Mouse (Mus musculus): ENCODE data around the gene She.

The She gene

GRCm38 (mm10) chr3:89817056-89817455 lies 14.1 kb upstream of the She start:
- DNase-seq (ENCODE audit: low read depth in 2 of 2, low spot score in 2 of 2): peak; percentile 43 to 64

- DNase-seq (ENCODE audit: low read depth in 2 of 2, low spot score in 2 of 2): no peak
Measured at GRCm38 (mm10) chr3:89818605-89819004, 12.6 kb upstream of the She start.

GRCm38 (mm10) chr3:89819897-89820296 lies 11.3 kb upstream of the She start:
- DNase-seq (ENCODE audit: low read depth in 2 of 2, low spot score in 2 of 2): peak in 1 of 2 experiments; percentile 32

GRCm38 (mm10) chr3:89820311-89821095 lies 10.7 kb upstream of the She start:
- DNase-seq (ENCODE audit: low read depth in 2 of 2, low spot score in 2 of 2): no peak

- peak in 1 of 2 experiments; percentile 11 for DNase-seq (ENCODE audit: low read depth in 2 of 2, low spot score in 2 of 2)
Measured at GRCm38 (mm10) chr3:89821096-89821513, 10.1 kb upstream of the She start.

GRCm38 (mm10) chr3:89821548-89822480 lies 9.4 kb upstream of the She start:
- DNase-seq (ENCODE audit: low read depth in 2 of 2, low spot score in 2 of 2): no peak

GRCm38 (mm10) chr3:89823594-89823993 lies 7.6 kb upstream of the She start:
- no peak for DNase-seq (ENCODE audit: low read depth in 2 of 2, low spot score in 2 of 2)

GRCm38 (mm10) chr3:89826295-89826694 lies 4.9 kb upstream of the She start:
- DNase-seq (ENCODE audit: low read depth in 2 of 2, low spot score in 2 of 2): no peak

- DNase-seq (ENCODE audit: low read depth in 2 of 2, low spot score in 2 of 2): no peak
Measured at GRCm38 (mm10) chr3:89835362-89835761, 4.2 kb downstream of the She start.

- DNase-seq (ENCODE audit: low read depth in 2 of 2, low spot score in 2 of 2): peak; percentile 44 to 66
Measured at GRCm38 (mm10) chr3:89842258-89842657, 11.1 kb downstream of the She start.

GRCm38 (mm10) chr3:89843148-89843547 lies 12.0 kb downstream of the She start:
- peak in 1 of 2 experiments; percentile 23 for DNase-seq (ENCODE audit: low read depth in 2 of 2, low spot score in 2 of 2)

- DNase-seq (ENCODE audit: low read depth in 2 of 2, low spot score in 2 of 2): no peak
Measured at GRCm38 (mm10) chr3:89845814-89846213, 14.6 kb downstream of the She start.

- no peak for DNase-seq (ENCODE audit: low read depth in 2 of 2, low spot score in 2 of 2)
Measured at GRCm38 (mm10) chr3:89847126-89847525, 16.0 kb downstream of the She start.

GRCm38 (mm10) chr3:89847596-89847995 lies 16.4 kb downstream of the She start:
- no peak for DNase-seq (ENCODE audit: low read depth in 2 of 2, low spot score in 2 of 2)

GRCm38 (mm10) chr3:89848083-89848482 lies 16.9 kb downstream of the She start:
- no peak for DNase-seq (ENCODE audit: low read depth in 2 of 2, low spot score in 2 of 2)

GRCm38 (mm10) chr3:89853752-89854151 lies 22.6 kb downstream of the She start:
- no peak for DNase-seq (ENCODE audit: low read depth in 2 of 2, low spot score in 2 of 2)

GRCm38 (mm10) chr3:89857353-89857752 lies 26.2 kb downstream of the She start:
- DNase-seq (ENCODE audit: low read depth in 2 of 2, low spot score in 2 of 2): no peak

- DNase-seq (ENCODE audit: low read depth in 2 of 2, low spot score in 2 of 2): no peak
Measured at GRCm38 (mm10) chr3:89858123-89858522, 27.0 kb downstream of the She start.

GRCm38 (mm10) chr3:89858888-89859287 lies 27.7 kb downstream of the She start:
- DNase-seq (ENCODE audit: low read depth in 2 of 2, low spot score in 2 of 2): no peak

- DNase-seq (ENCODE audit: low read depth in 2 of 2, low spot score in 2 of 2): no peak
Measured at GRCm38 (mm10) chr3:89859936-89860335, 28.8 kb downstream of the She start.

- no peak for DNase-seq (ENCODE audit: low read depth in 2 of 2, low spot score in 2 of 2)
Measured at GRCm38 (mm10) chr3:89860343-89860742, 29.2 kb downstream of the She start.

- DNase-seq (ENCODE audit: low read depth in 2 of 2, low spot score in 2 of 2): no peak
Measured at GRCm38 (mm10) chr3:89861070-89861469, 29.9 kb downstream of the She start.

All from CD8-positive naive resting alpha-beta T cell, adult 2 months (primary cell).